Mouse (Mus musculus): Measurements from ENCODE around the gene Pklr. TPM values are rescaled to one million over a fixed set of nuclear protein-coding genes. Genes with fewer than 3 reads are reported as not detected.

Pklr gene
- polyA plus RNA-seq, 1 experiment from 2014 or later = not detected

DNA sequence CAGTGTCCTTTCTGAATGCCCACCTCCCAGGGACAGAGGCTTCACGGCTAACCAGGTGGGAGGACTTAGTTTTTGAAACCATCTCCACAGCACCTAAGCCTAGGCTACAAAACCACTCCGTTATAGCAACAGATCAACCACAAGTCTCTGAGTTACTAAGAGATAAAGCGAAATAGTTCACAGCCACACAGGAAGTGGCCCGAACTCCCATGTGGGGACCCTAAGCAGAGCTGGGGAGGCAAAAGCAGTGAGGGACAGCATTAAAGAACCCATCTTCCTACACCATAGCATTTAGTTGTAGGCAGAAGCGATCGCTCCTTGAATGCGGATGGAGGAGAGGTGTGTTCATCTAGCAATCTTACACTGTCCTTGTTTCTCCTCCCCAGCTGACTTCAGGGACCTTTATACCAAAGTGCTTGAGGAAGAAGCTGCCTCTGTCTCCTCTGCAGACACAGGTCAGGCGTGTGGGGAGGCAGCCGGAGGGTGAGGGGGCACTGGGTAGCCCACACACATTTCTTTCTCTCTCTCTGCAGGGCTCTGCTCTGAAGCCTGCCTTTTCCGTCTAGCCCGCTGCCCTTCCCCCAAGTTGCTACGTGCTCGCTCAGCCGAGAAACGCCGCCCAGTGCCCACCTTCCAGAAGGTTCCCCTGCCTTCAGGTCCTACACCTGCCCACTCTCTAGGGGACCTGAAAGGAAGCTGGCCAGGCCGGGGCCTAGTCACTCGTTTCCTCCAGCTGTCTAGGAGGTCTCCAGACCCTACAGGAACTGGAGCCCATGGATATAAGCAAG, 51.9 kb downstream of the Pklr start:
- Histone ChIP-seq H3K9me3 (no peaks in the 10 kb centered on the region), H3K4me2 (replicated peaks) (no peak overlapping the region), H3K27me3 (peaks cover 5% of the 10 kb centered on the region; the same call in 1 of the 2 replicates), H3K36me3 (peaks cover 24% of the 10 kb centered on the region), H3K27ac (no peak overlapping the region), H3K4me1 (replicated peaks) (peaks cover 32% of the 10 kb centered on the region), H3K4me3 (replicated peaks) (no peak overlapping the region), H3K9ac (replicated peaks) (peak overlapping the region; percentile 46; the same call in 1 of the 2 replicates)
- no peak for ATAC-seq
- WGBS = 60% methylated on average over 18 of the region's 18 CpGs

DNA sequence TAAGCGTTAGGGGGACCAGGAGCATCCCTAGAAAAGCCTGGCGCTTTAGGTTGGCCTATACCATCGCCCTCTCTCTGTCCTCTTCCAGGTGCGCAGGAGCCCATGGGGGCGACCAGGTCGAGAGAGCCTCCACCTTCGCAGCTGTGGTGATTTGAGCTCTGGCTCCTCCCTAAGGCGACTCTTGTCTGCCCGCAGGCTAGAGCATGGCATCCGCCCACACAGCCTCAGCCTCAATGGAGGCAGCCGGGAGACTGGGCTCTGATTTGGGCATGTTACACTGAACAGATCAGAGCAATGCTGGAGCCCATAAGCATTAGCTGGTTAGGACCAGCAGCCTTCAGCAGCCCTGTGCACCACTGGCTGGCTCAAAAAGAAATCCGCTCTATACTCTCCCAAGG, 52.5 kb downstream of the Pklr start:
- Histone ChIP-seq H3K36me3 (peaks cover 24% of the 10 kb centered on the region), H3K4me1 (replicated peaks) (peaks cover 30% of the 10 kb centered on the region), H3K4me3 (replicated peaks) (no peak overlapping the region), H3K9me3 (no peaks in the 10 kb centered on the region), H3K27ac (no peak overlapping the region), H3K4me2 (replicated peaks) (no peak overlapping the region), H3K9ac (replicated peaks) (no peak overlapping the region), H3K27me3 (peaks cover 5% of the 10 kb centered on the region; the same call in 1 of the 2 replicates)
- no peak for ATAC-seq
- WGBS = 64% methylated on average over 12 of the region's 12 CpGs

DNA sequence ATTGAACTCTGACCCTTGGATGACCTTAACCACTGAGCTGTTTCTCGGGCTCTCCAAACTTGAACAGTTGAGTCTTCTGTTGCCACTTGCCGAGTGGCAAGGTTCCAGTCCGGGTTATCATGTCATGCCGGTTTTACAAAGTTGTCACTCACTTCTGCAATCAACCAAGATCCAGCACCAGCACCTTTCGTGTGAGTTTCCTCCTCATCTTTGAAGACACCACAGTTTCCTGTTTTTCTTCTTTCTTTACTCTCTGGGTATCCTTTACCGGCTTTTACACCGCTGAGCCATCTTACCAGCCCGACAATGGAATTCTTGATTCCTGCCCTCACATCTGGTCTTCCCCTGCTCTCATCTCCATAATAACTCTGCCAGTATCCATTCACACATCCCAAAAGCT, 54.5 kb downstream of the Pklr start:
- Histone ChIP-seq H3K9me3 (no peaks in the 10 kb centered on the region), H3K4me2 (replicated peaks) (no peak overlapping the region), H3K36me3 (peaks cover 24% of the 10 kb centered on the region), H3K27ac (no peak overlapping the region), H3K4me3 (replicated peaks) (no peak overlapping the region), H3K27me3 (peaks cover 5% of the 10 kb centered on the region; the same call in 1 of the 2 replicates), H3K4me1 (replicated peaks) (peaks cover 10% of the 10 kb centered on the region), H3K9ac (replicated peaks) (no peak overlapping the region)
- 88% methylated on average over 8 of the region's 8 CpGs for WGBS
- no peak for ATAC-seq

DNA sequence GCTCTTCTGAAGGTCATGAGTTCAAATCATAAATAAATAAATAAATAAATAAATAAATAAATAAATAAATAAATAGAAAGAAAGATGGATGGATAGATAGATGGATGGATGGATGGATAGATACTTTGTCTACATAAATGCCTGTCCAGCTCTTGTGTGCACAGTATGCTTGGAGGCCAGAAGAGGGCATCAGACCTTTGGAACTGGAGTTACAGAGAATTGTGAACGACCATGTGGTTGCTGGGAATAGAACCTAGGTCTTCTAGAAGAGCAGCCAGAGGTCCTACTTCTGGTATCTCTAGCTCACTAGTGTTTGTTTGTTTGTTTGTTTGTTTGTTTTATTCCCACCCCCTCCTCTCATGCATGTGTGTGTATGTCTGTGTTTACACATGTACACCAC, 57.4 kb downstream of the Pklr start:
- H3K36me3 ChIP-seq = peaks cover 5% of the 10 kb centered on the region
- no peaks in the 10 kb centered on the region for H3K27me3 ChIP-seq
- peaks cover 9% of the 10 kb centered on the region for H3K4me1 ChIP-seq (replicated peaks)
- no peak overlapping the region for H3K27ac ChIP-seq
- H3K9ac ChIP-seq (replicated peaks) = no peak overlapping the region
- no peaks in the 10 kb centered on the region for H3K9me3 ChIP-seq
- no peak for ATAC-seq
- H3K4me2 ChIP-seq (replicated peaks) = no peak overlapping the region
- 63% methylated on average over 1 of the region's 1 CpGs for WGBS
- H3K4me3 ChIP-seq (replicated peaks) = no peak overlapping the region

DNA sequence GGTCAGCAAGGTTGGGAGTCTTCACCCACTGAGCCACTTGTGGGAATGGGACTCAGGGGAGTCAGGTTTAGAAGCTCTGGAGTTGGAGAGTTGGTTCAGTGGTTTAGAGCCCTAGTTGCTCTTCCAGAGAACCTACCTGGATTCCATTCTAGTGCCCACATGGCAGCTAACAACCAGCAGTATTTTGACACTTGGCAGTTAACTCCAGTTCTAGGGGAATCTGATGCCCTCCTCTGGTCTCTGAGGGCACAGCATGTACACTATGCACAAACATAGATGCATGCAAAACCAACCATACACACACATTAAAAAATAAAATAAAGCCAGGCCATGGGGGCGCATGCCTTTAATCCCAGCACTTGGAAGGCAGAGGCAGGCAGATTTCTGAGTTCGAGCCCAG, 57.9 kb downstream of the Pklr start:
- WGBS = 91% methylated on average over 2 of the region's 2 CpGs
- peaks cover under 1% of the 10 kb centered on the region; the same call in 1 of the 2 replicates for H3K36me3 ChIP-seq
- no peaks in the 10 kb centered on the region for H3K9me3 ChIP-seq
- no peaks in the 10 kb centered on the region for H3K27me3 ChIP-seq
- peaks cover 9% of the 10 kb centered on the region for H3K4me1 ChIP-seq (replicated peaks)
- H3K4me3 ChIP-seq (replicated peaks) = no peak overlapping the region
- H3K4me2 ChIP-seq (replicated peaks) = no peak overlapping the region
- H3K27ac ChIP-seq = no peak overlapping the region
- H3K9ac ChIP-seq (replicated peaks) = no peak overlapping the region
- no peak for ATAC-seq

Other genes starting within 250 kb of the Pklr start
- gene Msto1, start 222.1 kb upstream of the Pklr start, polyA plus RNA-seq (2015; fragmentation: Nextera tagmentation; extraction: Ambion mirVana) = 44.7 and 50.8 TPM in 2 replicates
- 22.2 and 23.0 TPM in 2 replicates for gene Ash1l, start 185.5 kb upstream of the Pklr start, polyA plus RNA-seq (2015; fragmentation: Nextera tagmentation; extraction: Ambion mirVana)
- gene Dap3, start 185.0 kb upstream of the Pklr start, polyA plus RNA-seq (2015; fragmentation: Nextera tagmentation; extraction: Ambion mirVana) = 128 and 131 TPM in 2 replicates
- gene Rusc1, start 42.8 kb upstream of the Pklr start, polyA plus RNA-seq (2015; fragmentation: Nextera tagmentation; extraction: Ambion mirVana) = 59.8 and 69.5 TPM in 2 replicates
- gene Gm43738, start 35.0 kb upstream of the Pklr start, polyA plus RNA-seq (2015; fragmentation: Nextera tagmentation; extraction: Ambion mirVana) = not detected in 2 replicates
- gene Fdps, start 34.2 kb upstream of the Pklr start, polyA plus RNA-seq (2015; fragmentation: Nextera tagmentation; extraction: Ambion mirVana) = 351 and 358 TPM in 2 replicates
- 28.9 and 32.3 TPM in 2 replicates for gene Hcn3, start 24.1 kb downstream of the Pklr start, polyA plus RNA-seq (2015; fragmentation: Nextera tagmentation; extraction: Ambion mirVana)
- 24.9 and 32.9 TPM in 2 replicates for gene Clk2, start 28.7 kb downstream of the Pklr start, polyA plus RNA-seq (2015; fragmentation: Nextera tagmentation; extraction: Ambion mirVana)
- 110 and 116 TPM in 2 replicates for gene Scamp3, start 41.3 kb downstream of the Pklr start, polyA plus RNA-seq (2015; fragmentation: Nextera tagmentation; extraction: Ambion mirVana)
- gene Fam189b, start 47.0 kb downstream of the Pklr start, polyA plus RNA-seq (2015; fragmentation: Nextera tagmentation; extraction: Ambion mirVana) = 27.5 and 31.3 TPM in 2 replicates
- 43.5 and 46.7 TPM in 2 replicates for gene Gba, start 66.8 kb downstream of the Pklr start, polyA plus RNA-seq (2015; fragmentation: Nextera tagmentation; extraction: Ambion mirVana)
- gene Thbs3, start 79.0 kb downstream of the Pklr start, polyA plus RNA-seq (2015; fragmentation: Nextera tagmentation; extraction: Ambion mirVana) = 82.9 and 86.2 TPM in 2 replicates
- gene Mtx1, start 90.9 kb downstream of the Pklr start, polyA plus RNA-seq (2015; fragmentation: Nextera tagmentation; extraction: Ambion mirVana) = 158 and 165 TPM in 2 replicates
- 3.2 and 3.4 TPM in 2 replicates for gene Muc1, start 92.9 kb downstream of the Pklr start, polyA plus RNA-seq (2015; fragmentation: Nextera tagmentation; extraction: Ambion mirVana)
- 205 and 209 TPM in 2 replicates for gene Krtcap2, start 109.8 kb downstream of the Pklr start, polyA plus RNA-seq (2015; fragmentation: Nextera tagmentation; extraction: Ambion mirVana)
- gene Trim46, start 110.2 kb downstream of the Pklr start, polyA plus RNA-seq (2015; fragmentation: Nextera tagmentation; extraction: Ambion mirVana) = 58.6 and 59.4 TPM in 2 replicates
- gene Dpm3, start 123.2 kb downstream of the Pklr start, polyA plus RNA-seq (2015; fragmentation: Nextera tagmentation; extraction: Ambion mirVana) = 74.6 and 75.9 TPM in 2 replicates
- gene Slc50a1, start 134.4 kb downstream of the Pklr start, polyA plus RNA-seq (2015; fragmentation: Nextera tagmentation; extraction: Ambion mirVana) = 31.8 and 37.5 TPM in 2 replicates
- 9.7 and 10.7 TPM in 2 replicates for gene Efna1, start 145.0 kb downstream of the Pklr start, polyA plus RNA-seq (2015; fragmentation: Nextera tagmentation; extraction: Ambion mirVana)
- 21.8 and 22.5 TPM in 2 replicates for gene Efna3, start 186.8 kb downstream of the Pklr start, polyA plus RNA-seq (2015; fragmentation: Nextera tagmentation; extraction: Ambion mirVana)
- gene Efna4, start 201.9 kb downstream of the Pklr start, polyA plus RNA-seq (2015; fragmentation: Nextera tagmentation; extraction: Ambion mirVana) = 8.8 and 11.4 TPM in 2 replicates
- 28.2 and 34.2 TPM in 2 replicates for gene Adam15, start 213.9 kb downstream of the Pklr start, polyA plus RNA-seq (2015; fragmentation: Nextera tagmentation; extraction: Ambion mirVana)
- gene Dcst2, start 225.8 kb downstream of the Pklr start, polyA plus RNA-seq (2015; fragmentation: Nextera tagmentation; extraction: Ambion mirVana) = 0.19 and 0.24 TPM in 2 replicates
- 0.88 and 0.93 TPM in 2 replicates for gene Dcst1, start 229.1 kb downstream of the Pklr start, polyA plus RNA-seq (2015; fragmentation: Nextera tagmentation; extraction: Ambion mirVana)

Data from midbrain, embryonic 13.5 days (tissue).